Mouse (Mus musculus) stomach, postnatal 0 days (tissue): Measurements from ENCODE around the gene Snx32. TPM values are rescaled to one million over a fixed set of nuclear protein-coding genes. Genes with fewer than 3 reads are reported as not detected.

Experiments
- ATAC-seq: fragments of 200-750 bp; cut with Nextera tagmentation; 2 replicates; pipeline ENCODE4 v1.8.0; 2017; ENCODE audit not compliant: low FRiP score, low TSS enrichment
- DNase-seq: peaks from one replicate; pipeline ENCODE4 v3.0.0-alpha.2; 2016; ENCODE audit warnings: low spot score
- H3K27ac ChIP-seq: fragments of 300-500 bp; sonication (generic); replicated peaks from 2 replicates; pipeline ENCODE4 v1.5.1; 2014; ENCODE audit warnings: mild to moderate bottlenecking, control low read depth
- H3K27me3 ChIP-seq: fragments of 300-500 bp; sonication (generic); 2 replicates; pipeline ENCODE4 v1.6.1; 2014; ENCODE audit warnings: low read length; ENCODE audit not compliant: control insufficient read depth, insufficient read depth
- H3K36me3 ChIP-seq: fragments of 300-500 bp; sonication (generic); 2 replicates; pipeline ENCODE4 v1.6.1; 2014; ENCODE audit warnings: low read length, mixed read lengths; ENCODE audit not compliant: control insufficient read depth, insufficient read depth
- H3K4me1 ChIP-seq: fragments of 300-500 bp; sonication (generic); replicated peaks from 2 replicates; pipeline ENCODE4 v1.6.1; 2014; ENCODE audit warnings: antibody characterized with exemption; ENCODE audit not compliant: control insufficient read depth, insufficient read depth
- H3K4me2 ChIP-seq: fragments of 300-500 bp; sonication (generic); replicated peaks from 2 replicates; pipeline ENCODE4 v1.6.1; 2014; ENCODE audit warnings: low read depth, mild to moderate bottlenecking, control low read depth, moderate library complexity
- H3K4me3 ChIP-seq: fragments of 300-500 bp; sonication (generic); 2 replicates; pipeline ENCODE4 v1.5.1; 2014; ENCODE audit warnings: low read depth, low read length, control low read depth
- H3K9ac ChIP-seq: fragments of 300-500 bp; sonication (generic); 2 replicates; pipeline ENCODE4 v1.6.1; 2014; ENCODE audit warnings: mild to moderate bottlenecking, low read length, control low read depth, mixed read lengths
- H3K9me3 ChIP-seq: fragments of 300-500 bp; sonication (generic); 2 replicates; pipeline ENCODE4 v1.6.1; 2016; ENCODE audit warnings: low read length; ENCODE audit not compliant: control insufficient read depth
- CTCF ChIP-seq: IDR thresholded peaks from 2 replicates; pipeline ENCODE4 v1.5.1; 2016; ENCODE audit warnings: antibody characterized with exemption, low read depth, mild to moderate bottlenecking, moderate library complexity
- EP300 ChIP-seq: optimal IDR thresholded peaks from 2 replicates; pipeline ENCODE3; 2016; ENCODE audit warnings: antibody characterized with exemption
- WGBS: fragments of 180-500 bp; shearing (Covaris S2); extraction: QIAGEN DNeasy Blood & Tissue Kit; methylation state at CpG from one replicate; pipeline ENCODE4 v1.1.7; 2014; 5-methylcytosine and 5-hydroxymethylcytosine counted together
- polyA plus RNA-seq: library from polyadenylated mRNA; unstranded; fragments of >200 nt; fragmentation: Nextera tagmentation; extraction: Ambion mirVana; gene quantifications from 2 replicates; pipeline ENCODE4 v1.2.1, GENCODE M21; 2015

The Snx32 gene
- polyA plus RNA-seq, 1 experiment from 2014 or later, result 2.8 TPM

- ATAC-seq (no peak), DNase-seq (no peak)
- WGBS, result 92% methylated on average over 10 of the region's 10 CpGs
- H3K4me1 ChIP-seq, result no peaks in the 10 kb centered on the region; the same call in 1 of the 2 replicates
- TF ChIP-seq EP300 (no peak), CTCF (no peak)
- H3K9ac ChIP-seq, result no peak overlapping the region
- no peaks in the 10 kb centered on the region for H3K27me3 ChIP-seq
- no peak overlapping the region for H3K4me3 ChIP-seq
- no peak overlapping the region for H3K4me2 ChIP-seq
- H3K36me3 ChIP-seq, result peaks cover 21% of the 10 kb centered on the region; the same call in 1 of the 2 replicates
- H3K9me3 ChIP-seq, result no peaks in the 10 kb centered on the region
- no peak overlapping the region for H3K27ac ChIP-seq
Measured at GRCm38 (mm10) chr19:5481398-5481797, 28.9 kb downstream of the Snx32 start.

GRCm38 (mm10) chr19:5480016-5480415 is 30.3 kb downstream of the Snx32 start:
- Histone ChIP-seq H3K4me2 (no peak overlapping the region), H3K9me3 (no peaks in the 10 kb centered on the region), H3K4me1 (no peaks in the 10 kb centered on the region; the same call in 1 of the 2 replicates), H3K36me3 (peaks cover 21% of the 10 kb centered on the region; the same call in 1 of the 2 replicates), H3K9ac (no peak overlapping the region), H3K27ac (no peak overlapping the region), H3K4me3 (no peak overlapping the region), H3K27me3 (no peaks in the 10 kb centered on the region)
- no peak for ATAC-seq
- 82% methylated on average over 10 of the region's 10 CpGs for WGBS
- TF ChIP-seq EP300 (no peak), CTCF (no peak)
- no peak for DNase-seq

- H3K9me3 ChIP-seq, result no peaks in the 10 kb centered on the region
- no peaks in the 10 kb centered on the region for H3K27me3 ChIP-seq
- ATAC-seq (peak; percentile 84), DNase-seq (peak; percentile 76)
- no peak overlapping the region for H3K9ac ChIP-seq
- H3K36me3 ChIP-seq, result peaks cover 10% of the 10 kb centered on the region; the same call in 1 of the 2 replicates
- no peak overlapping the region for H3K4me3 ChIP-seq
- 69% methylated on average over 18 of the region's 18 CpGs for WGBS
- no peak overlapping the region for H3K4me2 ChIP-seq
- TF ChIP-seq EP300 (no peak), CTCF (no peak)
- H3K4me1 ChIP-seq, result no peaks in the 10 kb centered on the region; the same call in 1 of the 2 replicates
- H3K27ac ChIP-seq, result no peak overlapping the region
Measured at GRCm38 (mm10) chr19:5477668-5478300, 32.6 kb downstream of the Snx32 start.

GRCm38 (mm10) chr19:5477004-5477667 is 33.2 kb downstream of the Snx32 start:
- H3K4me1 ChIP-seq, result no peaks in the 10 kb centered on the region; the same call in 1 of the 2 replicates
- DNase-seq (no peak), ATAC-seq (no peak)
- 82% methylated on average over 10 of the region's 10 CpGs for WGBS
- no peak for TF ChIP-seq EP300
- H3K4me3 ChIP-seq, result no peak overlapping the region
- no peak overlapping the region for H3K4me2 ChIP-seq
- H3K9me3 ChIP-seq, result no peaks in the 10 kb centered on the region
- H3K27ac ChIP-seq, result no peak overlapping the region
- H3K36me3 ChIP-seq, result 0 out of 2 replicates have a peak, but pooled peaks cover 8% of the 10 kb centered on the region
- H3K9ac ChIP-seq, result no peak overlapping the region
- no peaks in the 10 kb centered on the region for H3K27me3 ChIP-seq

GRCm38 (mm10) chr19:5475069-5475714 is 35.1 kb downstream of the Snx32 start:
- Histone ChIP-seq H3K4me2 (peak overlapping the region; percentile 91), H3K4me3 (peak overlapping the region; percentile 63), H3K36me3 (0 out of 2 replicates have a peak, but pooled peaks cover 2% of the 10 kb centered on the region), H3K9me3 (no peaks in the 10 kb centered on the region), H3K9ac (peak overlapping the region; percentile 76), H3K27me3 (no peaks in the 10 kb centered on the region), H3K27ac (peak overlapping the region; percentile 82), H3K4me1 (no peaks in the 10 kb centered on the region; the same call in 1 of the 2 replicates)
- DNase-seq, result no peak
- TF ChIP-seq CTCF (no peak), EP300 (no peak)
- no peak for ATAC-seq
- WGBS, result 22% methylated on average over 13 of the region's 13 CpGs
